Mouse (Mus musculus) lung, postnatal 10 days (tissue): ENCODE measurements around the gene Plxnb2.

Experiments
- DNase-seq: peaks from one replicate; pipeline ENCODE4 v3.0.0; 2021

Gene Plxnb2

DNA sequence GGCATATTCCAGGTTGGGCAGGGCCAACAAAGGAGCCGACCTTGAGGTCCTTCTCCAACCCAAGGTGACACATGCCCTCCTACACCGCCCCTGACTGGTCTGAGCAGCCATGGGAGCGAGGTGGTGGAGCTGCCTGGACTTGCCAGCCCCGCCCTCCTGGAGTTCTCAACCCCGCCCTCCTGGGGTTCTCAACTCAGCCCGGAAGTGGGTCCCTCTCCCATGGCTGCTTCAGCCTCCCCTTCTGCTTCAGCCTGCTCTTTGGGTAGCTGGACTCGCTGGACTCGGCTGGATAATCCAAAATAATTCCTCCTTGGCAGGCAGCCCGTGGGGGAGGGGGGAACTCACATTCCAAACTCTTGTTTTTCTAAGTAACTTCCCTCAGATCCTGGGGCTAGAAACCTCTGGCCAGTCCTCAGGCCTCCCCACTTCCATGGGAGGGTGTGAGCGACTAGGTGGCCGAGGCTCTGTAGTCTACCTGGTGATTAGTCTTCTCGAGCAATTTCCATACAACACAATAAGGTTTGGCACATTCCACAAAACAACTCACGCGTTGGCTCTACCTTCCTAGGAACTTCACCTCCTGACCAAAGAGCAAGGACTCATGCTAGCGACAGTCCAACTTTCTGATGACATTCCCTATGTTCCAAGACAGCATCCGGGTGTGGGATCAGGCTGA is 1.5 kb downstream of the Plxnb2 start:
- peak; percentile 93 for DNase-seq

DNA sequence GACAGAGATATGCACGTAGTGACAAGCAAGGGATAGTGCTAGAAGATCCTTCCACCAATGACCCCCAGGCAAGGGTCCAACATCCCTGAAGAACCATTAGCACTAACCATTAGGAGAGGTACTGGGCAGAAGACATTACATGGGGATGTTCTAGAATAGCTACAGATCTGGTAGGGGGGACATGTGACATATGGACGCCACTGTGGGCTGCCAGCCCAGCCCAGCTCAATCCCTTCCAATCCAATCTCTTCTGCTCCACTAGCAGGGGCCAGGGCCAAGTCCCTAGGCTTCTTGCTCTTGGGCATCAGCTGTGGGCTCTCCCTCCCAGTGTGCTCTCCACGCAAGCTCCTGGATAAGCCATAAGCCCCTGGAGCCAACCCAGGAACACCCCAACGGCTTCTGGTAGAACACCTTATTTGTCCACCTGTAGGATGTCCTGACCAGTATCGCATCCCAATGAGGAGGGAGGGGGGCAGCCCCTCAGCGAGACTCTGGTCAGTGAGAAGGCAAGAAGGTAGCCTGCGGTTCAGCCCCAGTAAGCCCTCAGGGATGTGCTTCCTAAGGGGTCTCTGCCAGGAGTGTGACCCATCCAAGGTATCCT is 2.2 kb downstream of the Plxnb2 start:
- DNase-seq = no peak

DNA sequence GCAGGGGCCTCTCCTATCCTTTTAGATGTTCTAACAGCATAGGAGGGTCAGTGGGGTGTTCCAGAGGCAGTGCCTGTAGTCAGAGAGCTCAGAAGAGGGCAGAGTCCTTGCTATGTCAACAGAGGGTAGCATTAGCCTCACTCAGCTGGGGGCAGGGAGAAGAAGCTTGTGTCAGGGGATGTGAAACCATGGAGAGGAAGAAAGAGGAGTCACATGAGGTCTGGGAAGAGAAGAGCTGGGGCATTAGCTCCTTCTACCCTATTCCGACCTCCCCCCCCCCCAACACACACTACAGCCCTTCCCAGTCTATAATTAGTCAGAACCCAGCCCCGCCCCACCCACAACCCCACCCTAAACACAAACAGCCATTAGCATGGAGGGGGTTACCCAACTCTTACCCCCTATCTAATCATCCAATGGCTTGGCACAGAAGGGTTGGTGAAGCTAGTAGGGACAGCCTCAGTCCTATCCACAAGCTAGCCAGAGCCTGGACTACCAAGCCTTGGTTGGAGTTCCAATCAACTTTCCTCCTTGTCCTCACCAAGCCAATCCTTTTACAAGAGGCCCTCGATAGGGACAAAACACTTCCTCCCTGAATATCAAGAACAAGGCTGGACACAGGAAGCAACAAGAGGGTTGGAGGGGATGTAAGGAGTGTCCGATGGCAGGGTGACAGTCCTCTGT is 2.9 kb downstream of the Plxnb2 start:
- DNase-seq = no peak

DNA sequence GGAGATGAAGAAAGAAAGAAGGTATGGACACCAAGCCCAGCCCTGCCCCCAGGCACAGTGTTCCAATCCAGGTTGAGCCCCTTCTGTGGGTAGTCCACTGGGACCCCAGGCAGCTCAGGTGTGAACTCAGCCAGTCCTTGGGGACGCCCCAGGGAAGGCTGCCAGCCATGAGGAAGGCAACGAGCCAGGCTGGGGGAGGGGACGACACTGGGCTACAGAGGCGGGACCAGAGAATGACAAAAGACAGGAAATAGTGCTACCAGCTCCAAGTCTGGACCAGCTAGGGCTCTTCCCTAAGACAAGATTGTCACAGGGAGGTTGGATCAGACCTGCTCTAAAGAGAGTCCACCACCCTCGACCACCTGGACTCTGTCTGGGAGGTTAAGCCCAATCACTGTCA is 3.5 kb downstream of the Plxnb2 start:
- peak; percentile 95 for DNase-seq

DNA sequence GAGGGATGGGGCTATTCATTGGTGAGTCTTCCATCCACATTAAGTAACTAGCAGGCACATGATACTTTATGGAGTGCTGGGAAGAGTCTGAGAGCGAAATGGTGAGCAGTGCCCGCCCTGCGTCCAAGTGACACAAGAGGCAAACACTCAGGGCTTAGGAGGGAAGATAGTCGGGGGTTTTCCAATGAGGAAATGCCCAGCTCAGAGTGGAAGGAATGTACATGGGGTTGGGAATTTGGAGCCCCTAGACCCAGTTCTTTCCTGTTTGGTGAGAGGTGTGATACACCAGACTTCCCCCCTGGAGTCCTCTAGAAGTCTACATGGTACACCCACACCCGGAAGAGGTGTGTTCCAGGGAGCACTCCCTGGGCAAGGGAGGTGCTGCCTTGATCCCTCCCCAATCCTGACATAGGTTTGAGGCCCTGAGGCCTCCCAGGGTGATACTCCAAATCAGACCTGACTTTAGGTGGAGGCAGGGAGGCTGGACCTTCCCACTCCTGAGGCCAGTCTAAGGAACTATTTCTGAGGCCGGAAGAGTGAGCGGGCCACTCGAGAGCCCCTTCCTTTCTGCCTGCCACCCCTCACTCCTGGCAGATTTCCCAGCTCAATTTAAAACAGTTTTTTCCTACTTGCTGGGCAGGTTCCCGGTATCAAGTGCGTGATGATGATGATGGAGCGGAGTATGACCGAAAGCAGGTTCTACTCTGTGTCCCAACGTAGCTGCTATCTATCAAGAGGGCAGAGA is 5.0 kb downstream of the Plxnb2 start:
- DNase-seq = no peak

DNA sequence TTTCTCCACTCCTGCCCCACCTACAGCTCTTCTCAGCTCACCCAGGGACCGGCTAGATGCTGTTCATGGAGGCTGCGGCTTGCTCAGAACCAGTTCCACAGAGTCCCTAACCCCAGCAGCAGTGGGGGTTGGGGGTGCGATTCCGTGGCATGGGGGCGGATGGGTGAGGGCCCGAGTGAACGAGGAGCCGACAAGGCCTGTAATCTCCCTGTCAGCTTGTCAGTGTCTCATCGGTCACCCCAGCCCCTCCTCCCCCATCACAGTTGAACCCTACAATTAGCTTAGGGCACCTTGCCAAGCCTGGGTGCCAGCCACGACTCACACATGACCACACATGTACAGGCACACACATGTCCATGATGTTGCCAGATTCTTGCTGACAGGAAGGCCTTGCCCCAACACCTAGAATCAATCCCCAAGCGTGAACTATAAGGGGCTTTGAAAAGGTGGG is 5.7 kb downstream of the Plxnb2 start:
- DNase-seq = no peak

DNA sequence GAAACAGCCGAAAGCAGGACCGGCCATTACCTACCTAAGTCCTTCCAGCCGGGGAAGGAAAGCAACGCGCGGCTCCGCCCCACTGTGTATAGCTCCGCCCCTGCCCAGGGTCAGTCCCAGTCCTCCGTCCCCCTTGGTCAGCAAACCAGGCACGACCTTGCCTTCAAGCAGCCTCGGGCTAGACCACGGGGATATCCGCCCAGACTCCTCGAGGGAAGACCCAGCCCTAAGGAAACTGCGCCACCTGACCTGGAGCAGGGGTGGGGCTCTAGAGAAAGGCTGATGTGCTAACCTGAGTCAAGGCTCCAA is 6.7 kb downstream of the Plxnb2 start:
- DNase-seq = peak; percentile 87

DNA sequence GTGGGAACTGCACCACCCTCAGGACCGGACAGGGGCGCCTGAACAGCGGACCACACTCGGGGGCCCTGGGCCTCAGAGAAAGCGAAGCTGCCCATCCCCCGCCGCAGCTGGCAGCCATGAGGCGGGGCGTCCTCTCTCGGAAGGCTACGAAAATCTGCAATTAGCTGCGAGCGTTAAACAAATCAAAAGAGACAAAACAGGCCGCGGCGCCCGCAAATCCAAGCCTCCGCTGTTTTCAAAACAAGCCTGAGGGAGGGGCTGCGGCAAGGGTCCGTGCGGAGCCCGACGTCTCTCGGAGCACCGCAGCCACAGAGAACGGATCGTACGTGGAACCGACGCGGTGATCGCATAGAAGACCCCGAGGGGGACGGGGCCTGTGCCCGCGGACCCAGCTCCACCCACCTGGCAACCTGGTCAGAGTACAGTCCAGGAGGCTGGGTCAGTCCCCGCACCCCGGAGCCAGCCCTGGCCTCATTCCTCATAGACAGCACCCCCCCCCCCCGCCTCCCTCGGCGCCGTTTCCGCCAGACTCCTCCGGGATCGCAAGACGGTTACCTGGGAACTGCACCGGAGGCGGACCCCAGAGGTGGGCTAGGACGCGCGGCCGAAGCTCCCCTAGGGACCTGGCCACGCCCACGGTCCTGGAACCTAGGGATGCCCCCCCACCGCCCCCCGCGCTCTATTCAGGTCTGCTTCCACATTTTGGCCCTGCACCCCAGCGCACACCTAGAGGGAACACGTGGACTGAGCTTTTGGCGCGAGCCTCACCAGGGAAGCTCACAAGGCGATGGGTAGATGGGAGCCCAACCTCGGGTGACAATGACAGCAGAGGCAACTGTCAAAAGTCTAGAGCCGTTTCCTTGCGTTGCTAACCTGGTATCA is 7.3 kb downstream of the Plxnb2 start:
- DNase-seq = peak; percentile 68

DNA sequence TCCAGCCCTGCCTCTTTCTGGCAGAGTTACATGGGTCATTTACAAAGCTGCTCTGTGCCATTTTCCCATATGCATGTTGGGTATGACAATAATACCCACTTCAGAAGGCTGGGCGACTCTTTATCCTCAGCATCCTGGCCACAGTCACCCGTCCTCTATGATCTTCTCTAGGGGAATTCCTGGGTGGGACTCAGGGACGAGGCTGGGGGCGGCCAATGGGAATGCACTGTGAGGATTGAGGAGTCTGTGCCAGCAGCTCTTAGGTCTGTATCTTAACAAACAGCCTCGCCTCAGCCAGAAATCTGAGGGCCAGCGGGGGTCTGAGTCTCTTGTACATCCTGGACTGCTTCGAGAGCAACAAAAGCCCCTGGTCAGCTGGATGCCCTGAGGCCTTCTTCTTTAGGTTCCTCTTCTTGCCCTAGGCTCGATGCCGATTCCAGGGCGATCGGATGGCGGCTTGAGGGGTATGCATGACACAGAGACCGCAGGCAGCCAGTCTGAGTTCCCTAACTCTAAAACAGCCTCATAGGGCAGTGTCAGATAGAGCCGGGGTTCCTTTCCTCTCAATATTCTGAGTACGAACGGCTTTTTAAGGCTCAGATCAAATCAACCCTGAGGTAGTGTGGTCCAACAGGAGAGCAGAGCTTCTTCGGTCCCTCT is 8.2 kb downstream of the Plxnb2 start:
- no peak for DNase-seq

DNA sequence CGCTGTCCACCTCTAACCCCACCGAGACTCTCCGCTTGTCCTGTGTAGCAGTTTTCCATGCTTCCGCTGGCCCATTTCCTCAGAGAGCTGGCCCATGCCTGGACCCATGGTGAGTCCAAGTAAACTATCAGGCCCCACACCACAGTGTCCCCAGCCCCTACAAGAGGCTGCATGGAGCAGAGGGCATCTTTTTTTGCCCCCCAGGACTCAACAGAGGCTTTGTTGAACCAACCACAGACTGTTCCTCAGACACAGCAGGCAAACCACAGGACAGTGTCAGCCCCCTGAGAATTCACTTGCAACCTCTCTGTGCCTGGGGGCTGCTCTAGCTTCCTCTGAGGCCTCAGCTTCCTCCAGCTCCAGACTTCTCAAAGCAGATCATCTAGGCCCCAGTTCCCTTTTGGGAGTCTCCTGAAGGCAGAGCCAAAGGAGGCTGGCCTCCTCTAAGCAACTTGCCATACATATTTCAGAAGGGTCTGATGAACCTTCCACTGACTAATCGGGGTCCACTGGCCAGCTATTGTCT is 9.0 kb downstream of the Plxnb2 start:
- DNase-seq = no peak

DNA sequence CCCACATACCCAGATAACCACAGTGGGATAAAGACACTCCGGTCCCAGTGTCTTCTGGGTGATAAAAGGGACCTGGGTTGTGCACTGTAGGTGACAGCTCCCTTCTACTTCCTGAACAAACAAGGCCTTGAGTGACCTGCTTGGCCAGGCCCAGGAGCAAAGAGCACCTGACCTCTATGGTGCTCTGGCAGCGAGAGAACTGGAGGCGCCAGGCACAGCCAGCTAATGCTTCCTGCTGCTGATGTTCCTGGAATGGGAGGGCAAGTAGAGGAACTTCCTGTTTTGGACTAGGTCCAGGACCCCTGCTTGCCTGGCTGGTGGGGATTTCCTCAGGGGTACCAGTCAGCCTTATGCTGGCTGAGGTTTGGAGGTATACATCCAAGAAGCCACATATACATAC is 10.5 kb downstream of the Plxnb2 start:
- DNase-seq = peak; percentile 62

DNA sequence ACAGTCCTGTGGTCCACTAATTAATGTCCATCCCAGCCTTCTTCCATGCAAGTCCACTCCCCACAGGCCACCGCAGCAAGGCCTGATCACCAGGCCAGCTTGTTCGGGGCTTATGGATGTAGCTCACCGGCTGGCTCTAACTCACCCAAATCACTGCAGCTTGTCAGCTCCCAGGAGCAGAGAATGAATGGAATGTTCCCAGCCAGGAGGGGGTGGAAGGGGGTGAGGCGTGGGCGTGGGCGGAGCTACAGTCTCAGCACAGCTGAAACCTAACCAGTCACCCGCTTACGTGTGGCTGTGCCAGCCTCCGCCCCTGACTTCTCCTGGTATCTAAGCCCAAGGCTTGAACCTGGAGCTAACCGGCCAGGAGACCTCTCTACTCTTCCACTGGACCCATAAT is 11.2 kb downstream of the Plxnb2 start:
- DNase-seq = peak; percentile 94

DNA sequence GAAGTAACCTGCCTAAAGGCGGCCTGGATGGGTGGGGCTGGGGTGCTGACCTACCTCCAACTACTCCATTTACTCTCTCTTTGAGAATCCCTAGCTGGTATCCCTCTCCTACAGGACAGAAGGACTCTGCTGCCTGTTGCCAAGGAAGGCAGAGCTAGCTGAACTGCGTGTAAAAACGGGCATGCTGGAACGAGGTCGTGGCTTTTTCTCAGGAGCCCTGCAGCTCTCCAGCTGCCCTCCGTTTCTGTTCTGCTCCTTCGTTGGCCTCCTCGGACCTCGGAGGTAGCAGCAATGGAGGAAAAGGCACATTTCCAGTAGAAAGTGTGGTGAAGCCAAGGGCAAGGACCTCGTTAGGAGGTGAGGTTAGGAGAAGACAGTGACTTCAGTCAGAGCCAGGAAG is 11.7 kb downstream of the Plxnb2 start:
- no peak for DNase-seq

DNA sequence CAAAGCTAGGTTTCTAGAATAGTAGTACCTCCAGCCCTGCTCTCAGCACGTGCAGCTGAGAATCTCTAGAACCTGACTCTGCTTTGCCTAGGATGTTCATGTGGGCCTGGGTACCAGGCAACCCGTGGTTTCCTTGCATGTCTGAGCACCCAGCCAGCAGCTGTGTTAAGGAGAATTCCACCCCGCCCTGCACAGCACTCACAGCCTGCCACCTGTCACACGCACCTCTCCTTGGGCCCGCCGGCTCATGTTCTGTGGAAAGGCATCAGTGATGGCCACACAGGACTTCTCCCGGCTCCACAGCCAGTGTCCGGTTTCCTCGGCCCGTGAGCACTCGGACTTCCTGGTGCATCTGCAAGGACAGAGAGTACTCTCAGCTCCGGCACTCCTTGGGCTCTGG is 15.1 kb downstream of the Plxnb2 start:
- no peak for DNase-seq

DNA sequence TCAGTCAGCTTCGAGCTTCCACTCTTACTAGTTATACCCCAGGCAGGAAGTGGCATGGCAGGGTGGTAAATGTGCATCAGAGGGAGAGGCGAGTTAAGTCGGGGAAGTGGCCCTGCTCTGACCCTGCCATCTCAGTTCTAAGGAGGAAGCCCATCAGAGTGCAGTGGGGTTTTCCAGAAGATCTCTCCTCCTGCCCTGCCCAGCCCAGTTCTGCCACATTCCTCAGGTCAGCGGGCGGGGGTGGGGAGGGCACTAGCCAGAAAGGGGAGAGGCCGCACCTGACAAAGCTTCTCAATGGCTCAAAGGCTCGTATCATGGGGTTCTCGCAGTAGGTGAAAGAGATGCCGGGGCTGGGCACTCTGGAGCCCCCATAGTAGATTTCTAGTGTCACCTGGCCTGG is 19.2 kb downstream of the Plxnb2 start:
- DNase-seq = peak; percentile 52

DNA sequence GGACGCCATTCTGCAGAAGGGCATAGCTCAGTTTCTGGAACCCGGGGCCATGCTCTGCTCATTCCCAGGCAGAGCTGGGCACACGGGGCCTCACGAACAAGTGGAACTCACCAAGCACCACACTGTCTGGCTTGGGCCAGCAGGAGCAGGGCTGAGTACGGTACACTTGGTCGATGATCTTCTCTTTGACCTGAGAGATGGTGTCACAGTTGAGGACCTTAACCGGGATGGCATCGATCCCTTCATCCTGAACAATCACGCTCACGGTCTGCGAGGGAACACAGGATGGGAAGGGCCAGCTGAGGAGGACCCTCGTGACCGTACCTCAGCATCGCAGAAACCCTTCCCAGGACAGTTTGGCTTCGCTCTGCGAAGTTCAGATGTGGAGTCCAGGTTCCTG is 22.1 kb downstream of the Plxnb2 start:
- DNase-seq = no peak

DNA sequence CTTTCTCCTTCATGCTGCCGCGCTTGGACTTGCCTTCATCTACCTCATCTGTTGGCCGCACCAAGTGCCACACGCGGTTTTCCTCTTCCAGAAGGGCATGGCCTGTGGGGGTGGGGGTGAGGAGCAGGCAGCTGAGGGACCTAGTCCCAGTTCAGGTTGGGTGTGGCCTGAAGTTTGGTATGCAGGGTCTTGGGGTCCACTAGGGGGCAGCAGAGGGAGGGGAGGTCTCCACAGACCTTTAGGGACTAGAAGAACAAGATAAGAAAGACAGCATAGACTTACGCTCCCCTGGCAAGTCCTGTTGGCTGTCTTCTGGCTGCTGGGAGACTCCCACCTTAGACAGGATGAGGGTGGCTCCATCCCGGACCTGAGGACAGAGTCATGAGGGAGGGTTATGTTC is 22.6 kb downstream of the Plxnb2 start:
- DNase-seq = peak; percentile 84

DNA sequence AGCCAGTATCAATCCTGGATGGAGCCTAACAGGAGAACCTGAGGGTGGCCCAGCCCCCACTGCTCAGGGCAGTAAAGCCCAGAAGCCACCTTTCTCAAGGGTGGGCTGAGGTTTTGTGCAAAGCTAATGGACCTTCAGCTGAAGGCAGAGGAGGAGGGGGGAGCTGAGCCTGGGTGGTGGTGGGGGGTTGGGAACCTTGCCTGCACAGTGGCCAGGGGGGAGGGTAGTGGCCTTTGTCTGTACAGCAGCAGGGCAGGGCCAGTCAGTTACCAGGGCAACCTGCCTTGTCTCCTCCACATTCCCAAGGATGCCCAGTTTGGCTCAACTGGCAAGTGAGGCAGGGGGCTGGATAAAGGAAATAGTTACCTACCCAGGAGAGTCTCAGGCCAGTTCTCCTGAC is 28.3 kb downstream of the Plxnb2 start:
- DNase-seq = no peak

DNA sequence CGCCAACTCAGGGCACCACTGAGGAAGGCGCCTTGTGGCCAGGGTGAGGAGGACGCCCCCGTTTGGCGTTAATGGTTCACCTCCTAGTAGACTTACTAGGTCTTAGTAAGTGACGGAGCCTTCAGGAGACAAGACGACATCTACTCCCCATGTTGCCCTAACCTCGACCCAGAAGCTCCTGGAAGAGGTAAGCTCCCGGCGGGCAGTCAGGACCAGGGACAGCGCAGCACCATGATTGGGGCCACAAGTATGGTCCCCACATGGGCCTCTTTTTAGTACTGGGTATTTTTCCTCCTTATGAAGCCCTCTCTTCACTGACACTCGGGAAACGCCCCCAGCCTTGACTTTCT is 30.6 kb downstream of the Plxnb2 start:
- DNase-seq = peak; percentile 44

DNA sequence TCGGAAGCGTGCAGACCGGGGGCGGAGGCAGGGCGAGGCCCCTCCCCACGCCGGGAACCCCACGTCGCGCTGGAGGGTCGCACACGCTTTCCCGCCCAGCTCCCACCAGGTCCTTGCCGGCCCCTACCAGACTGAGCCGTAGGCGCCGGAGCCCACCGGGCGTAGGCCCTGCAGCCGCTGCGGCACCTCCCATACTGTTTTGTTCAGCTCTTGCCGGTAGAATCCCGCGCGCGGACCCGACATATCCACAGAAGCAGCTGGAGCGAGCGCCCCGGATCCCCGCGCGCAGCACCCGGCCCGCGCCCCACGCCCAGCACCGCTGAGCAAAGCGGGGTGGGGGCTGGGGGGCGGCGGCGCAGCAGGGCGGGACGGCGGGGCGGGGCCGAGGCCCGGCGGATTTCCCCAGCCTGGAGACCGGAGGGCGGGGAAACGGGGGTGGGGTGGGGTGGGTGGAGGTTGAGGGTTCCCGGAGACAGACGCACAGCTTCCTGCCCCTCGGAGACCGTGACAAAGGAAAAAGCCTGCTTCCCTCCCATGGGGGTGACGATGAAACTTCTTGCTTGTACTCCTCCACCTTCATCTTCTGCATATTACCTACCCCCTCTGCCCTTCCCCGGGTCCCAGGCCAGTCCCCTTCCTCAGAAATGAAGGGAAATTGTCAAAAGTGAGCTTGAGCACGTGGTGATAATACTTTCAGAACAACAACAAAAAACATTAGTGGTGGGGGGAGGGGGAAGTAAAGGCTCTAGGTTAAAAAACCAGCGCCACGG is 31.1 kb downstream of the Plxnb2 start, which contains the start of gene Mapk11:
TSS of gene Mapk11 (minus strand) at position 358 of the 770 bp plus-strand sequence.
- peak; percentile 51 for DNase-seq
